Mouse (Mus musculus): ENCODE results near the gene Serpina6.

Serpina6 gene

GRCm38 (mm10) chr12:103655123-103656044 lies 1.6 kb downstream of the Serpina6 start:
- no peak for DNase-seq (ENCODE audit: low read depth, low spot score)

- DNase-seq (ENCODE audit: low read depth, low spot score): no peak
Measured at GRCm38 (mm10) chr12:103653836-103654235, 3.2 kb downstream of the Serpina6 start.

- no peak for DNase-seq (ENCODE audit: low read depth, low spot score)
Measured at GRCm38 (mm10) chr12:103646314-103646713, 10.7 kb downstream of the Serpina6 start.

GRCm38 (mm10) chr12:103644601-103645000 lies 12.4 kb downstream of the Serpina6 start:
- no peak for DNase-seq (ENCODE audit: low read depth, low spot score)

- DNase-seq (ENCODE audit: low read depth, low spot score): no peak
Measured at GRCm38 (mm10) chr12:103643818-103644217, 13.2 kb downstream of the Serpina6 start.

- DNase-seq (ENCODE audit: low read depth, low spot score): peak; percentile 67
Measured at GRCm38 (mm10) chr12:103643336-103643735, 13.7 kb downstream of the Serpina6 start.

- DNase-seq (ENCODE audit: low read depth, low spot score): no peak
Measured at GRCm38 (mm10) chr12:103635846-103636245, 21.2 kb downstream of the Serpina6 start.

GRCm38 (mm10) chr12:103634430-103634829 lies 22.6 kb downstream of the Serpina6 start:
- no peak for DNase-seq (ENCODE audit: low read depth, low spot score)

- no peak for DNase-seq (ENCODE audit: low read depth, low spot score)
Measured at GRCm38 (mm10) chr12:103631203-103631612, 25.8 kb downstream of the Serpina6 start, which contains the start of gene Serpina10. Gene Serpina10, minus strand, starts transcription at chr12:103631444.

- DNase-seq (ENCODE audit: low read depth, low spot score): no peak
Measured at GRCm38 (mm10) chr12:103616860-103617261, 40.2 kb downstream of the Serpina6 start.

- DNase-seq (ENCODE audit: low read depth, low spot score): no peak
Measured at GRCm38 (mm10) chr12:103615734-103616133, 41.3 kb downstream of the Serpina6 start.

- no peak for DNase-seq (ENCODE audit: low read depth, low spot score)
Measured at GRCm38 (mm10) chr12:103615141-103615540, 41.9 kb downstream of the Serpina6 start.

- no peak for DNase-seq (ENCODE audit: low read depth, low spot score)
Measured at GRCm38 (mm10) chr12:103601839-103602238, 55.2 kb downstream of the Serpina6 start.

GRCm38 (mm10) chr12:103600364-103600763 lies 56.6 kb downstream of the Serpina6 start:
- no peak for DNase-seq (ENCODE audit: low read depth, low spot score)

- no peak for DNase-seq (ENCODE audit: low read depth, low spot score)
Measured at GRCm38 (mm10) chr12:103598411-103598810, 58.6 kb downstream of the Serpina6 start.
